Mouse (Mus musculus) hindbrain, embryonic 16.5 days (tissue): ENCODE measurements around the gene Mdga1. TPM values are rescaled to one million over a fixed set of nuclear protein-coding genes. Genes with fewer than 3 reads are reported as not detected.

Source experiments
- ATAC-seq: fragments of 200-750 bp; cut with Nextera tagmentation; 2 replicates; pipeline ENCODE4 v1.8.0; 2017; ENCODE audit warnings: moderate TSS enrichment, moderate library complexity
- H3K27ac ChIP-seq: fragments of 300-500 bp; sonication (generic); 2 replicates; pipeline ENCODE4 v1.5.1; 2014; ENCODE audit warnings: low read depth, mild to moderate bottlenecking, control low read depth, low read length, moderate library complexity
- H3K27me3 ChIP-seq: fragments of 300-500 bp; sonication (generic); replicated peaks from 2 replicates; pipeline ENCODE4 v1.6.1; 2014; ENCODE audit warnings: low read length; ENCODE audit not compliant: control insufficient read depth, insufficient read depth
- H3K36me3 ChIP-seq: fragments of 300-500 bp; sonication (generic); 2 replicates; pipeline ENCODE4 v1.6.1; 2014; ENCODE audit warnings: mild to moderate bottlenecking, low read length, moderate library complexity, mixed read lengths; ENCODE audit not compliant: control insufficient read depth, insufficient read depth
- H3K4me1 ChIP-seq: fragments of 300-500 bp; sonication (generic); 2 replicates; pipeline ENCODE4 v1.6.1; 2014; ENCODE audit warnings: low read depth, low read length; ENCODE audit not compliant: control insufficient read depth, insufficient read depth
- H3K4me2 ChIP-seq: fragments of 300-500 bp; sonication (generic); 2 replicates; pipeline ENCODE4 v1.6.1; 2014; ENCODE audit warnings: mild to moderate bottlenecking, low read length, control low read depth, moderate library complexity
- H3K4me3 ChIP-seq: fragments of 300-500 bp; sonication (generic); 2 replicates; pipeline ENCODE4 v1.5.1; 2014; ENCODE audit warnings: mild to moderate bottlenecking, low read length, control low read depth, moderate library complexity
- H3K9ac ChIP-seq: fragments of 300-500 bp; sonication (generic); 2 replicates; pipeline ENCODE4 v1.6.1; 2014; ENCODE audit warnings: low read depth, mild to moderate bottlenecking, control low read depth, low read length, moderate library complexity
- H3K9me3 ChIP-seq: fragments of 300-500 bp; sonication (generic); 2 replicates; pipeline ENCODE4 v1.6.1; 2014; ENCODE audit warnings: mild to moderate bottlenecking, low read length, moderate library complexity; ENCODE audit not compliant: control insufficient read depth
- WGBS: fragments of 180-500 bp; shearing (Covaris S2); extraction: QIAGEN DNeasy Blood & Tissue Kit; methylation state at CpG from one replicate; pipeline ENCODE4 v1.1.7; 2014; 5-methylcytosine and 5-hydroxymethylcytosine counted together
- polyA plus RNA-seq: library from polyadenylated mRNA; unstranded; fragments of >200 nt; fragmentation: Nextera tagmentation; extraction: Ambion mirVana; gene quantifications from 2 replicates; pipeline ENCODE4 v1.2.1, GENCODE M21; 2015

Mdga1 gene
- polyA plus RNA-seq, 1 experiment from 2014 or later = 14.0 TPM

GRCm38 (mm10) chr17:30004203-30005102, 34.6 kb upstream of the Mdga1 start, which contains the start of gene Zfand3:
TSS of gene Zfand3 (plus strand) at chr17:30004733.
- peaks cover 33% of the 10 kb centered on the region for H3K4me1 ChIP-seq
- H3K4me3 ChIP-seq = peak within 1 kb of the TSS; percentile 63
- peak within 1 kb of the TSS; percentile 99 for H3K27ac ChIP-seq
- no peaks in the 10 kb centered on the region for H3K27me3 ChIP-seq
- no peaks in the 10 kb centered on the region for H3K36me3 ChIP-seq
- peak within 1 kb of the TSS; percentile 82 for H3K4me2 ChIP-seq
- H3K9ac ChIP-seq = peak within 1 kb of the TSS; percentile 88
- peak; percentile 93 for ATAC-seq
- WGBS = under 1% methylated on average over 44 of the region's 93 CpGs
- H3K9me3 ChIP-seq = no peaks in the 10 kb centered on the region

GRCm38 (mm10) chr17:29998566-29999295, 28.8 kb upstream of the Mdga1 start:
- Histone ChIP-seq H3K27me3 (no peaks in the 10 kb centered on the region), H3K36me3 (no peaks in the 10 kb centered on the region), H3K27ac (no peak overlapping the region), H3K4me1 (peaks cover 5% of the 10 kb centered on the region), H3K9me3 (no peaks in the 10 kb centered on the region), H3K4me3 (no peak overlapping the region), H3K9ac (no peak overlapping the region), H3K4me2 (no peak overlapping the region)
- WGBS = 78% methylated on average over 24 of the region's 24 CpGs
- ATAC-seq = no peak

GRCm38 (mm10) chr17:29997726-29998125, 27.8 kb upstream of the Mdga1 start:
- H3K4me3 ChIP-seq = no peak overlapping the region
- no peak overlapping the region for H3K9ac ChIP-seq
- H3K9me3 ChIP-seq = no peaks in the 10 kb centered on the region
- no peaks in the 10 kb centered on the region for H3K27me3 ChIP-seq
- H3K36me3 ChIP-seq = no peaks in the 10 kb centered on the region
- whole genome bisulfite sequencing = 70% methylated on average over 7 of the region's 7 CpGs
- no peak for ATAC-seq
- H3K27ac ChIP-seq = no peak overlapping the region
- H3K4me1 ChIP-seq = peaks cover 2% of the 10 kb centered on the region; the same call in 1 of the 2 replicates
- no peak overlapping the region for H3K4me2 ChIP-seq

GRCm38 (mm10) chr17:29995986-29996385, 26.1 kb upstream of the Mdga1 start:
- no peak for ATAC-seq

GRCm38 (mm10) chr17:29994459-29994858, 24.6 kb upstream of the Mdga1 start:
- Histone ChIP-seq H3K36me3 (no peaks in the 10 kb centered on the region), H3K27me3 (no peaks in the 10 kb centered on the region), H3K9me3 (no peaks in the 10 kb centered on the region), H3K4me2 (no peak overlapping the region), H3K9ac (no peak overlapping the region), H3K27ac (no peak overlapping the region), H3K4me3 (no peak overlapping the region), H3K4me1 (peaks cover 2% of the 10 kb centered on the region; the same call in 1 of the 2 replicates)
- WGBS = 88% methylated on average over 4 of the region's 4 CpGs
- ATAC-seq = no peak

More at GRCm38 (mm10) chr17:29995986-29996385, 26.1 kb upstream of the Mdga1 start:
- 89% methylated on average over 5 of the region's 5 CpGs for WGBS
- Histone ChIP-seq H3K9me3 (no peaks in the 10 kb centered on the region), H3K27ac (no peak overlapping the region), H3K4me1 (peaks cover 2% of the 10 kb centered on the region; the same call in 1 of the 2 replicates), H3K9ac (no peak overlapping the region), H3K27me3 (no peaks in the 10 kb centered on the region), H3K36me3 (no peaks in the 10 kb centered on the region), H3K4me3 (no peak overlapping the region), H3K4me2 (no peak overlapping the region)

GRCm38 (mm10) chr17:29994011-29994410, 24.1 kb upstream of the Mdga1 start:
- Histone ChIP-seq H3K9ac (no peak overlapping the region), H3K4me3 (no peak overlapping the region), H3K36me3 (no peaks in the 10 kb centered on the region), H3K27ac (no peak overlapping the region), H3K4me2 (no peak overlapping the region), H3K9me3 (no peaks in the 10 kb centered on the region), H3K27me3 (no peaks in the 10 kb centered on the region), H3K4me1 (peaks cover 2% of the 10 kb centered on the region; the same call in 1 of the 2 replicates)
- 69% methylated on average over 3 of the region's 3 CpGs for WGBS
- no peak for ATAC-seq

- H3K4me2 ChIP-seq = no peak overlapping the region
- H3K27ac ChIP-seq = no peak overlapping the region
- no peak overlapping the region for H3K4me3 ChIP-seq
- no peaks in the 10 kb centered on the region for H3K36me3 ChIP-seq
- H3K4me1 ChIP-seq = peaks cover 2% of the 10 kb centered on the region; the same call in 1 of the 2 replicates
- no peaks in the 10 kb centered on the region for H3K27me3 ChIP-seq
- no peak overlapping the region for H3K9ac ChIP-seq
- ATAC-seq = peak; percentile 86
- WGBS = 60% methylated on average over 8 of the region's 8 CpGs
- no peaks in the 10 kb centered on the region for H3K9me3 ChIP-seq
These were observed 23.6 kb upstream of the Mdga1 start for GRCm38 (mm10) chr17:29993488-29993887.

GRCm38 (mm10) chr17:29990845-29991244, 21.0 kb upstream of the Mdga1 start:
- H3K9ac ChIP-seq = no peak overlapping the region
- ATAC-seq = no peak
- no peaks in the 10 kb centered on the region for H3K9me3 ChIP-seq
- no peak overlapping the region for H3K4me3 ChIP-seq
- H3K27me3 ChIP-seq = no peaks in the 10 kb centered on the region
- H3K27ac ChIP-seq = no peak overlapping the region
- WGBS = 89% methylated on average over 2 of the region's 2 CpGs
- H3K4me2 ChIP-seq = no peak overlapping the region
- H3K4me1 ChIP-seq = peaks cover 2% of the 10 kb centered on the region; the same call in 1 of the 2 replicates
- no peaks in the 10 kb centered on the region for H3K36me3 ChIP-seq

- WGBS = 87% methylated on average over 3 of the region's 3 CpGs
- H3K4me2 ChIP-seq = no peak overlapping the region
- H3K9me3 ChIP-seq = no peaks in the 10 kb centered on the region
- H3K27ac ChIP-seq = no peak overlapping the region
- no peaks in the 10 kb centered on the region for H3K27me3 ChIP-seq
- H3K4me3 ChIP-seq = no peak overlapping the region
- no peaks in the 10 kb centered on the region for H3K36me3 ChIP-seq
- no peak overlapping the region for H3K9ac ChIP-seq
- H3K4me1 ChIP-seq = peaks cover 2% of the 10 kb centered on the region; the same call in 1 of the 2 replicates
- no peak for ATAC-seq
These were observed 20.2 kb upstream of the Mdga1 start for GRCm38 (mm10) chr17:29990136-29990535.
